Mouse (Mus musculus): ENCODE measurements around the gene 1110051M20Rik.

GRCm38 (mm10) chr2:91440686-91441085, 3.8 kb downstream of the 1110051M20Rik start:
- no peak for TF ChIP-seq POLR2A (IDR thresholded peaks at IDR 0.05; ENCODE audit: control insufficient read depth, extremely low read depth, insufficient read depth, low read length, poor library complexity)
- TF ChIP-seq CTCF (IDR thresholded peaks at IDR 0.05; ENCODE audit: borderline replicate concordance, control insufficient read depth, extremely low read depth, insufficient read depth, low read length, poor library complexity): no peak
